Mouse (Mus musculus) MEL (cell line): ENCODE results near the gene Trdmt1. TPM values are rescaled to one million over a fixed set of nuclear protein-coding genes. Genes with fewer than 3 reads are reported as not detected.
A peak's percentile ranks its signal among the peaks of the same experiment; 100 is the strongest.

Source experiments
- DNase-seq: peaks from one replicate; pipeline ENCODE4 v3.0.0; 2011; ENCODE audit warnings: low read depth, low spot score
- H3K27ac ChIP-seq: 2 replicates; pipeline ENCODE4 v1.5.1; 2012; ENCODE audit warnings: low read depth, mild to moderate bottlenecking, control low read depth, low read length, moderate library complexity; ENCODE audit not compliant: control insufficient read depth
- H3K27me3 ChIP-seq, 2 experiments: fragments of 150-350 bp in 1 of 2; sonication (generic) in 1 of 2; 2 replicates each; pipeline ENCODE4 v1.6.1; 2012; ENCODE audit warnings: low read length in 2 of 2, mild to moderate bottlenecking in 2 of 2, improper control_type of control experiment in 1 of 2, moderate library complexity in 1 of 2; ENCODE audit not compliant: insufficient read depth in 2 of 2, control insufficient read depth in 1 of 2
- H3K36me3 ChIP-seq, 2 experiments: 2 replicates each; pipeline ENCODE4 v1.6.1; 2012 to 2014; ENCODE audit warnings: low read length in 2 of 2, improper control_type of control experiment in 1 of 2, inconsistent platforms in 1 of 2, mild to moderate bottlenecking in 1 of 2; ENCODE audit not compliant: insufficient read depth in 2 of 2, control insufficient read depth in 1 of 2
- H3K4me1 ChIP-seq, 2 experiments: fragments of 150-350 bp in 1 of 2; sonication (generic) in 1 of 2; 2 replicates each; pipeline ENCODE4 v1.6.1; 2012; ENCODE audit warnings: low read length in 2 of 2, improper control_type of control experiment in 1 of 2, mild to moderate bottlenecking in 1 of 2; ENCODE audit not compliant: insufficient read depth in 2 of 2, control insufficient read depth in 1 of 2
- H3K4me3 ChIP-seq, 2 experiments: fragments of 150-350 bp in 1 of 2; sonication (generic) in 1 of 2; 2 replicates each; pipeline ENCODE4 v1.5.1; 2012; ENCODE audit warnings: low read depth in 2 of 2, low read length in 2 of 2, mild to moderate bottlenecking in 2 of 2, moderate library complexity in 2 of 2, control low read depth in 1 of 2, improper control_type of control experiment in 1 of 2; ENCODE audit not compliant: control insufficient read depth in 1 of 2, insufficient read depth in 1 of 2
- H3K79me2 ChIP-seq: 2 replicates; pipeline ENCODE4 v1.6.1; 2012; ENCODE audit warnings: mild to moderate bottlenecking, low read length, moderate library complexity; ENCODE audit not compliant: control insufficient read depth, poor library complexity, insufficient read depth
- H3K9ac ChIP-seq: 2 replicates; pipeline ENCODE4 v1.6.1; 2012; ENCODE audit warnings: low read depth, mild to moderate bottlenecking, control low read depth, low read length, moderate library complexity; ENCODE audit not compliant: control insufficient read depth, poor library complexity, severe bottlenecking
- H3K9me3 ChIP-seq: fragments of 150-350 bp; sonication (generic); replicated peaks from 2 replicates; pipeline ENCODE4 v1.6.1; 2012; ENCODE audit warnings: mild to moderate bottlenecking, low read length, improper control_type of control experiment, moderate library complexity; ENCODE audit not compliant: insufficient read depth
- CHD1 ChIP-seq: IDR thresholded peaks from 2 replicates; pipeline ENCODE4 v1.6.1; 2012; ENCODE audit warnings: low read depth, mild to moderate bottlenecking, inconsistent platforms, low read length, improper control_type of control experiment
- CHD2 ChIP-seq: IDR thresholded peaks from 2 replicates; pipeline ENCODE4 v1.6.1; 2011; ENCODE audit warnings: low read length, improper control_type of control experiment
- CTCF ChIP-seq, 3 experiments: IDR thresholded peaks in 2 of 3; conservative IDR thresholded peaks in 1 of 3; 2 replicates each; pipeline ENCODE4 v1.5.1; 2011 to 2012; ENCODE audit warnings: low read length in 3 of 3, low read depth in 2 of 3, mild to moderate bottlenecking in 2 of 3, improper control_type of control experiment in 1 of 3, inconsistent platforms in 1 of 3, mixed read lengths in 1 of 3, moderate library complexity in 1 of 3; ENCODE audit not compliant: control insufficient read depth in 1 of 3, insufficient read depth in 1 of 3, poor library complexity in 1 of 3, severe bottlenecking in 1 of 3
- ELF1 ChIP-seq: IDR thresholded peaks from 2 replicates; pipeline ENCODE4 v1.6.1; 2014; ENCODE audit warnings: low read depth, mild to moderate bottlenecking, inconsistent platforms, low read length, improper control_type of control experiment, moderate library complexity
- EP300 ChIP-seq, 2 experiments: IDR thresholded peaks; 2 replicates each; pipeline ENCODE4 v1.6.1; 2011; ENCODE audit warnings: improper control_type of control experiment in 2 of 2, low read length in 2 of 2, low read depth in 1 of 2, mild to moderate bottlenecking in 1 of 2
- HCFC1 ChIP-seq: IDR thresholded peaks from 2 replicates; pipeline ENCODE4 v1.6.1; 2012; ENCODE audit warnings: low read depth, mild to moderate bottlenecking, inconsistent platforms, low read length, improper control_type of control experiment, moderate library complexity
- MAX ChIP-seq: IDR thresholded peaks from 2 replicates; pipeline ENCODE4 v1.6.1; 2011; ENCODE audit warnings: low read length, improper control_type of control experiment
- MAZ ChIP-seq: IDR thresholded peaks from 2 replicates; pipeline ENCODE4 v1.6.1; 2012; ENCODE audit warnings: low read depth, mild to moderate bottlenecking, inconsistent platforms, low read length, improper control_type of control experiment
- MXI1 ChIP-seq: IDR thresholded peaks from 2 replicates; pipeline ENCODE4 v1.6.1; 2011; ENCODE audit warnings: mild to moderate bottlenecking, low read depth, low read length, improper control_type of control experiment
- MYC ChIP-seq: IDR thresholded peaks from 2 replicates; pipeline ENCODE4 v1.6.1; 2011; ENCODE audit warnings: low read depth, mild to moderate bottlenecking, low read length, improper control_type of control experiment, moderate library complexity
- NELFE ChIP-seq: IDR thresholded peaks from 2 replicates; pipeline ENCODE4 v1.6.1; 2011; ENCODE audit warnings: low read depth, low read length, improper control_type of control experiment
- POLR2A ChIP-seq, 2 experiments: IDR thresholded peaks; 2 replicates each; pipeline ENCODE4 v1.6.1; 2011 to 2012; ENCODE audit warnings: low read length in 2 of 2, mild to moderate bottlenecking in 2 of 2, control low read depth in 1 of 2, improper control_type of control experiment in 1 of 2, low read depth in 1 of 2, moderate library complexity in 1 of 2; ENCODE audit not compliant: control insufficient read depth in 1 of 2, insufficient read depth in 1 of 2, poor library complexity in 1 of 2
- POLR2AphosphoS2 ChIP-seq: IDR thresholded peaks from 2 replicates; pipeline ENCODE4 v1.6.1; 2011; ENCODE audit warnings: low read length, improper control_type of control experiment
- POLR2AphosphoS5 ChIP-seq: IDR thresholded peaks from 2 replicates; pipeline ENCODE4 v1.6.1; 2012; ENCODE audit warnings: low read depth, borderline replicate concordance, mild to moderate bottlenecking, inconsistent platforms, low read length, moderate library complexity, mixed read lengths
- RCOR1 ChIP-seq: IDR thresholded peaks from 2 replicates; pipeline ENCODE4 v1.6.1; 2012; ENCODE audit warnings: low read depth, mild to moderate bottlenecking, inconsistent platforms, low read length, improper control_type of control experiment
- SIN3A ChIP-seq: IDR thresholded peaks from 2 replicates; pipeline ENCODE4 v1.6.1; 2012; ENCODE audit warnings: low read length, improper control_type of control experiment, inconsistent platforms
- SMC3 ChIP-seq: IDR thresholded peaks from 2 replicates; pipeline ENCODE4 v1.6.1; 2011; ENCODE audit warnings: low read depth, low read length, improper control_type of control experiment
- TBP ChIP-seq: IDR thresholded peaks from 2 replicates; pipeline ENCODE4 v1.8.0; 2011; ENCODE audit warnings: low read depth, low read length, improper control_type of control experiment
- TCF12 ChIP-seq: IDR thresholded peaks from 2 replicates; pipeline ENCODE4 v1.6.1; 2014; ENCODE audit warnings: low read depth, mild to moderate bottlenecking, inconsistent platforms, low read length, improper control_type of control experiment, moderate library complexity
- USF2 ChIP-seq, 2 experiments: IDR thresholded peaks; 2 replicates each; pipeline ENCODE4 v1.6.1; 2011 to 2012; ENCODE audit warnings: improper control_type of control experiment in 2 of 2, low read length in 2 of 2, borderline replicate concordance in 1 of 2, inconsistent platforms in 1 of 2, low read depth in 1 of 2, mild to moderate bottlenecking in 1 of 2; ENCODE audit not compliant: insufficient read depth in 1 of 2
- ZKSCAN1 ChIP-seq: IDR thresholded peaks from 2 replicates; pipeline ENCODE4 v1.6.1; 2012; ENCODE audit warnings: low read depth, mild to moderate bottlenecking, inconsistent platforms, low read length, improper control_type of control experiment, moderate library complexity
- ZMIZ1 ChIP-seq: IDR thresholded peaks from 2 replicates; pipeline ENCODE4 v1.6.1; 2012; ENCODE audit warnings: low read depth, mild to moderate bottlenecking, inconsistent platforms, low read length, improper control_type of control experiment, moderate library complexity
- polyA plus RNA-seq, 2 experiments: library from polyadenylated mRNA; stranded (reverse) in 1 of 2; unstranded in 1 of 2; fragments of >175 nt in 1 of 2; fragments of >200 nt in 1 of 2; gene quantifications; 2 replicates each; pipeline versions ENCODE4 v1.2.1 to v1.2.4; 2012; ENCODE audit warnings: low replicate concordance in 2 of 2, low read depth in 1 of 2; ENCODE audit not compliant: insufficient read length in 2 of 2, insufficient read depth in 1 of 2, missing spikeins in 1 of 2
- total RNA-seq: library from RNA; depleted of rRNA; stranded (reverse); fragments of 300-350 nt; gene quantifications from 2 replicates; pipeline ENCODE4 v1.2.3, GENCODE M21; 2012; rRNA removed

Gene Trdmt1
- 9.2 and 11.6 TPM in 2 replicates for total RNA-seq
- polyA plus RNA-seq, result 1 to 10 TPM in 1 of 2 experiments, not detected in 1; 8.6 TPM

- Histone ChIP-seq H3K9ac (peak within 1 kb of the TSS; percentile 89), H3K79me2 (peaks cover 2% of the 10 kb centered on the region), H3K4me1 (peaks cover 16 to 23% of the 10 kb centered on the region in 2 experiments), H3K27me3 (no peaks in the 10 kb centered on the region), H3K9me3 (no peaks in the 10 kb centered on the region), H3K4me3 (peak within 1 kb of the TSS; percentile 63 to 88)
- 0 out of 2 replicates have a peak, but pooled peaks have one; percentile 9 for TF ChIP-seq MAZ
- TF ChIP-seq MAX, result no peak
- no peak for TF ChIP-seq CHD2
- no peak for TF ChIP-seq POLR2AphosphoS5
- no peak for TF ChIP-seq ZKSCAN1
- TF ChIP-seq ZMIZ1, result peak; percentile 44
- TF ChIP-seq POLR2A (IDR thresholded peaks at IDR 0.05; ENCODE audit: control insufficient read depth in 1 of 2, insufficient read depth in 1 of 2, low read depth in 1 of 2, low read length in 2 of 2, poor library complexity in 1 of 2), result peak; percentile 73 to 84
- TF ChIP-seq SIN3A, result peak; percentile 64
- TF ChIP-seq HCFC1, result peak; percentile 89
- TF ChIP-seq CTCF (IDR thresholded peaks at IDR 0.05 in 2 of 3, conservative IDR thresholded peaks at IDR 0.05 in 1 of 3; ENCODE audit: control insufficient read depth in 1 of 3, insufficient read depth in 1 of 3, low read depth in 2 of 3, low read length in 3 of 3, poor library complexity in 1 of 3, severe bottlenecking in 1 of 3), result no peak
- 0 out of 2 replicates have a peak, but pooled peaks have one; percentile 3 for TF ChIP-seq RCOR1
- peak; percentile 54; the same call in 1 of the 2 replicates for TF ChIP-seq TBP
- TF ChIP-seq ELF1, result peak; percentile 48; the same call in 1 of the 2 replicates
- TF ChIP-seq USF2 (IDR thresholded peaks at IDR 0.05; ENCODE audit: borderline replicate concordance in 1 of 2, insufficient read depth in 1 of 2, low read depth in 1 of 2, low read length in 2 of 2), result no peak
- no peak for TF ChIP-seq CHD1
- TF ChIP-seq TCF12, result peak; percentile 65
- TF ChIP-seq POLR2AphosphoS2, result peak; percentile 65; the same call in 1 of the 2 replicates
- TF ChIP-seq NELFE, result peak; percentile 65
- TF ChIP-seq MXI1, result peak; percentile 75
- TF ChIP-seq SMC3, result no peak
- TF ChIP-seq EP300 (IDR thresholded peaks at IDR 0.05; ENCODE audit: low read depth in 1 of 2, low read length in 2 of 2), result peak in 1 of 2 experiments; percentile 35; a peak in 1 of 4 replicates
- no peak for TF ChIP-seq MYC
- TF ChIP-seq, all 39 proteins: peak for 13
- Histone ChIP-seq H3K27ac (peak within 1 kb of the TSS; percentile 89), H3K36me3 (peaks cover 0 to 28% of the 10 kb centered on the region in 2 experiments; a peak in 2 of 4 replicates)
- peak; percentile 94 for DNase-seq
These were observed at the start of gene Trdmt1 for GRCm38 (mm10) chr2:13544193-13544824. TSS of gene Trdmt1 (minus strand) at chr2:13544668.
